Mouse (Mus musculus) layer of hippocampus, adult 2 months (tissue): Measurements from ENCODE around the gene Ccl22. TPM values are rescaled to one million over a fixed set of nuclear protein-coding genes. Genes with fewer than 3 reads are reported as not detected.

Source experiments
- DNase-seq, 2 experiments: peaks; one replicate each; pipeline ENCODE4 v3.0.0; 2022; ENCODE audit warnings: low spot score in 2 of 2
- H3K27ac ChIP-seq: fragments of 200-600 bp; 2 replicates; pipeline ENCODE4 v1.8.1; 2022
- H3K4me3 ChIP-seq: fragments of 200-600 bp; 2 replicates; pipeline ENCODE4 v1.8.1; 2022; ENCODE audit warnings: mild to moderate bottlenecking
- CTCF ChIP-seq: fragments of 200-600 bp; conservative IDR thresholded peaks from 2 replicates; pipeline ENCODE4 v1.8.1; 2022; ENCODE audit warnings: antibody characterized with exemption, mild to moderate bottlenecking, moderate library complexity
- total RNA-seq, 2 experiments: library from RNA; stranded (reverse); gene quantifications; 2 replicates each; pipeline ENCODE4 v1.2.3; 2021

Ccl22 gene
- total RNA-seq, 2 experiments from 2014 or later = 0.37 TPM; not detected in 1

- no peak for DNase-seq
- Histone ChIP-seq H3K4me3 (no peak overlapping the region), H3K27ac (no peak overlapping the region)
- no peak for TF ChIP-seq CTCF
Observed at GRCm38 (mm10) chr8:94741726-94742125, 3.7 kb upstream of the Ccl22 start.

- Histone ChIP-seq H3K4me3 (no peak overlapping the region), H3K27ac (no peak overlapping the region)
- DNase-seq = no peak
- TF ChIP-seq CTCF = no peak
Observed at GRCm38 (mm10) chr8:94744484-94744883, 906 bp upstream of the Ccl22 start.

DNA sequence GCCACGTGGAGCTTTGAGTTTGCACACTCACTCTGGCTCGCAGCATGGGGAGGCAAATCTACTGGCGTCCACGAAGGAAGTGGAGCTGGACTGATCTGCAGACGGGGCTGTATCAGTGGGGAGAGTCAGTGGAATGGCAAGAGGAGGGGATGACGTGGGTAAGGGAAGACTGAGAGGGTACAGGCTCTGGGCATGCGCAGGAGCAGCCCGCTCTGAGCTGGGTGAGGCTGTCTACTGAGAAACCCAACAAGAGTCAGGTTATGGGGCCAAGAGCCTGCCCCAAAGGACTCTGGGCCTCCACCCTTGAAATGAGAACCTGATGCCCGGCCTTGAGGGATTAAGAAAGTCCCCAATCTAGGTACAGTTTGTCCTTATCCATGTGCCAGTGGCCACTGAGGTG lies 418 bp upstream of the Ccl22 start:
- DNase-seq = no peak
- Histone ChIP-seq H3K4me3 (no peak overlapping the region), H3K27ac (no peak overlapping the region)
- no peak for TF ChIP-seq CTCF

- TF ChIP-seq CTCF = no peak
- DNase-seq = no peak
- no peak overlapping the region for H3K4me3 ChIP-seq
- H3K27ac ChIP-seq = no peak overlapping the region
Observed at GRCm38 (mm10) chr8:94746832-94747231, 1.4 kb downstream of the Ccl22 start.

GRCm38 (mm10) chr8:94748363-94748762 lies 3.0 kb downstream of the Ccl22 start:
- no peak overlapping the region for H3K27ac ChIP-seq
- TF ChIP-seq CTCF = no peak
- DNase-seq = no peak
- no peak overlapping the region for H3K4me3 ChIP-seq

DNA sequence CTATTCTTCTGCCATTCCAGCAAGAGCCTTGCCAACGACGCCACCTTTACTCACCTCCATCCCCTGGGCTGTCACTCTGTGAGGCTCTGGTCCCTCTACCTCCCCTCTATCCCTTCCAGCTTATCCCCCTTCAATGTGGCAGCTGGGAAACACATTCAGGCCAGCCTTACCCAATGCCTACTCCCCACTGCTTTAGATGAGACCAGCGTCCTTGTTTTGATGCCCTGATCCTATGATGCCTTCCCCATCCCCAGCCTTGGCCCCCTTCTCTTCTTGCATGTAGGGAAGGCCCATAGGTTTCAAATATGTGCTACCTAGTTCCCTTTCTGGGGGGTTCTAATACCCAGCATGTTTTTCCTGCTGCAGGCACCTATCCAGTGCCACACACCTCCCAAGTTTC lies 4.6 kb downstream of the Ccl22 start:
- Histone ChIP-seq H3K4me3 (no peak overlapping the region), H3K27ac (no peak overlapping the region)
- DNase-seq = no peak
- no peak for TF ChIP-seq CTCF

DNA sequence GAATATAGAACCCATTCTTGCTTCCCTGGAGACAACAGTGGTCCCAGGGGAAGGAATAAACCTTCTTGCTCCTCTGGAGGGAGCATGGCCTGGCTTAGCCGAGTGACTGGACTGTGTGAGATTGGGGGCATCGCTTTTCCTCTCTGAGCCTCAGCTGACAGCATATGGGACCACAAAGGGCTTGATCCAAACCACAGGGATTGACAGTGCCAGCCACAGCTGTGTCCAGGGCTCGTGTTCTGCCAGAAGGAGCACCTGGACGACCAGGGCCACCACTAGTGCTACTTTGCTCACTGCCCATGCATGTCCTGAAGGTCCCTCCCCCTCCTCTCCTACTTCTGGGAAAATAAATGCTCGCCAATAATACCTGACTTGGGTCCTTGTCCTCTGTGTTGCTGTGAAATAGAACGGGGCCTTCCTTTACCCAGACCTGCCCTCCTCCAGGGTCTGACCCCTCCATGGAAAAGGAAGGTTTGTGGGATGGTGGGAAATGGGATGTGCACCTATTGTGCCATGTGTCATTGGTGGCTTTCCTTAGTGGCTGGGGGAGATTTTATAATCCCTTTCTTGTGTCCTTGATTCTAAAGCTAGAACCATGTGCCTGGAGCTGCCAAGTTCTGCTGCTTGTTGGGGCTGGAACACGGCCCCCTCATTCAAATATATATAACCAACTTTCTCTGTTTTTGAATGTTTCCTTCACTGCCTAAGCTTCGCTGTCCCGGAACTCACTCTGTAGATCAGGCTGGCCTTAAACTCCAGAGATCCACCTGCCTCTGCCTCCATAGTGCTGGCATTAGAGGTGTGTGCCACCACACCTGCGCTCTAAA lies 5.8 kb downstream of the Ccl22 start:
- TF ChIP-seq CTCF = no peak
- no peak for DNase-seq
- no peak overlapping the region for H3K4me3 ChIP-seq
- H3K27ac ChIP-seq = no peak overlapping the region

- TF ChIP-seq CTCF = no peak
- H3K4me3 ChIP-seq = no peak overlapping the region
Observed at GRCm38 (mm10) chr8:94754006-94754405, 8.6 kb downstream of the Ccl22 start.

DNA sequence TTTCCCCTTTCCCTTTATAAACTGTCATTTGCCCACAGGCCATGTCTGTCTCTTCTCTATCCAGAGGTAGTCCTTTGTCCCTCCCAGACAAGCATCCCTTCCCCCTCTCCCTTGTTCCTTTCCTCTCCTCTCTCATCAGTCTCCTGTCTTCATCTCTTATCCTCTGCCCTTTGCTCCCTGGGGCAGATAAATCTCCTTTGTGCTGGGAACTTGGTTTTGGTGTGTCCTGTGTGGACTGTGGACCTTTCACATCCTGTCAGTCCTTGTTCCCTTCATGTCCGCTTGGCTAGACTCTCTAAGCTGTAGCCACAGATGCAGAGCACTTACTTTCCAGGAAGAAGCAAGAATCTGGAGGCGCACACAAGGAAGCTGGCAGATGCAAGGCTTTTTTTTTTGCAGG lies 9.1 kb downstream of the Ccl22 start:
- Histone ChIP-seq H3K4me3 (no peak overlapping the region), H3K27ac (no peak overlapping the region)
- no peak for DNase-seq
- no peak for TF ChIP-seq CTCF

More at GRCm38 (mm10) chr8:94754006-94754405, 8.6 kb downstream of the Ccl22 start:
- no peak overlapping the region for H3K27ac ChIP-seq
- DNase-seq = no peak

DNA sequence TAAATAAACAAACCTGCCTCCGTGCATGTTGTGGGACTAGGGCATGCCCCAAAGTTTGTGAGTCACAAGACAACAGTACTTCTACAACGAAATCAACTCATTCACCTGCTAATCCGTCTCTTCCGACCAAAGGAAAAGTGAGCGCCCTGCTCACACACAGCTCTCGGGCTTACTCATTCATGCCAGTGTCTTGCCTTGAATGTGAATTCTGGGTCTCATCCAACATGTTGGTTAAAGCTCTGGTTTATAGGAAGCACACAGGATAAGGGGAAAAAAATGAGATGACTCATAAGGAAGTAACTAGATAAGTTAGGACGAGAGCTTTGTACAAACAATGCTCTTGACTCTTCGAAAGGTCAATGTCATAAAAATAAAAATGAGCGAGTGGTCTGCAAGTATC lies 21.6 kb downstream of the Ccl22 start:
- TF ChIP-seq CTCF = no peak
- DNase-seq = no peak
- Histone ChIP-seq H3K4me3 (no peak overlapping the region), H3K27ac (no peak overlapping the region)

- no peak for TF ChIP-seq CTCF
- peak overlapping the region; percentile 99; the same call in 1 of the 2 replicates for H3K27ac ChIP-seq
- H3K4me3 ChIP-seq = no peak overlapping the region
- DNase-seq = no peak
Observed at GRCm38 (mm10) chr8:94770945-94771344, 25.6 kb downstream of the Ccl22 start.

DNA sequence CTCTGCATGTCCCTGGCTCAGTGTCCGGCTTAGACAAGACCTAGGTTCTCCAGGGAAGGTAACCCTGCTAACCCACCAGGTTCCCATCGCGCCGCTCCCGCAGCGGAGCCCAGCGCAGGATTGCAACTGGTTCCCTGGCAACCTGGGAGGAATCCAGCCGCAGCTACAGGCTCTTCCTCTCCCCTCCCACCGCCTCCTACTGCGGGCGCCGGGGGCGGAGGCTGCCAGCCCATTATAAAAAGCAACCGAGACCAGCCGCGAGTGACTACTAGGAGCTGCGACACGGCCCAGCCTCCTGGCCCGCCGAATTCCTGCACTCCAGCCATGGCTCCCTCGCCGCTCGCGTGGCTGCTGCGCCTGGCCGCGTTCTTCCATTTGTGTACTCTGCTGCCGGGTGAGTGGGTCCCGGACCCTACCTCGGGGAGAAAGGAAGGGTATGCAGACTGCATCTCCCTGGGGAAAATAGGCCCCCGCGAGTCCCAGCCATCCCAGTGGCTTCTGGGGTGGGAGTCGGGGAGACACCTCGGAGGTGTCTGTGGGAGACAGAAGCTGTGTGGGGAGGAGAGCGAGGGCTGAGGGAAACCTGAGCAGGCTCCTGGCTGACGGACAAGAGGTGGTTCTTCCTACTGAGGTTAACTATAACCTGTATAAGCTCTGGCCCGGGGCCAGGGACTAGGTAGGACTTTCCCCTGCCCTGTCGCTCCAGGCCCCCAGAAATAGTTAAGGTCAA lies 26.7 kb downstream of the Ccl22 start, which contains the start of gene Cx3cl1:
Gene Cx3cl1 (plus strand): TSS at position 69 of the 730 bp plus-strand sequence.
- no peak for TF ChIP-seq CTCF
- H3K4me3 ChIP-seq = peak within 1 kb of the TSS; percentile 74
- peak; percentile 85 to 91 for DNase-seq

GRCm38 (mm10) chr8:94773048-94773447 lies 27.7 kb downstream of the Ccl22 start:
- Histone ChIP-seq H3K4me3 (peak overlapping the region; percentile 74), H3K27ac (peak overlapping the region; percentile 99)
- TF ChIP-seq CTCF = no peak
- DNase-seq = peak in 1 of 2 experiments; percentile 48

More for the DNA sequence above, 26.7 kb downstream of the Ccl22 start, which contains the start of gene Cx3cl1:
- H3K27ac ChIP-seq = peak within 1 kb of the TSS; percentile 99

- no peak for TF ChIP-seq CTCF
- DNase-seq = peak; percentile 73 to 85
Observed at GRCm38 (mm10) chr8:94773700-94774171, 28.3 kb downstream of the Ccl22 start.

More at GRCm38 (mm10) chr8:94773700-94774171, 28.3 kb downstream of the Ccl22 start:
- Histone ChIP-seq H3K27ac (peak overlapping the region; percentile 99), H3K4me3 (peak overlapping the region; percentile 74)
